Mouse (Mus musculus) granulocyte monocyte progenitor cell, adult 5-6 weeks (primary cell): ENCODE data around the gene Surf2. TPM values are rescaled to one million over a fixed set of nuclear protein-coding genes. Genes with fewer than 3 reads are reported as not detected.
A peak's percentile ranks its signal among the peaks of the same experiment; 100 is the strongest.

Experiments
- ATAC-seq: replicated peaks from 2 replicates; pipeline ENCODE4 v1.8.0; 2016; ENCODE audit warnings: mild to moderate bottlenecking, moderate TSS enrichment, inconsistent platforms; ENCODE audit not compliant: poor library complexity, severe bottlenecking
- total RNA-seq, 2 experiments: library from RNA; stranded (forward) in 1 of 2; stranded (reverse) in 1 of 2; fragments of 200-712, 200-1000 nt in 1 of 2; fragments of >200 nt in 1 of 2; fragmentation: Nextera tagmentation in 1 of 2; gene quantifications; 2 replicates each; pipeline ENCODE4 v1.2.3; 2014 to 2017

The Surf2 gene
- total RNA-seq, 2 experiments from 2014 or later = 48.8 to 77.2 TPM

- ATAC-seq = no peak
Measured at GRCm38 (mm10) chr2:26913416-26914147, 2.6 kb upstream of the Surf2 start.

- ATAC-seq = no peak
Measured at GRCm38 (mm10) chr2:26914148-26914941, 1.8 kb upstream of the Surf2 start.

GRCm38 (mm10) chr2:26916738-26917137, 571 bp downstream of the Surf2 start:
- peak; percentile 8 for ATAC-seq

- no peak for ATAC-seq
Measured at GRCm38 (mm10) chr2:26919684-26920083, 3.5 kb downstream of the Surf2 start.

- ATAC-seq = no peak
Measured at GRCm38 (mm10) chr2:26920190-26920855, 4.2 kb downstream of the Surf2 start.

GRCm38 (mm10) chr2:26921784-26922183, 5.6 kb downstream of the Surf2 start:
- ATAC-seq = no peak

- ATAC-seq = no peak
Measured at GRCm38 (mm10) chr2:26927745-26928476, 11.7 kb downstream of the Surf2 start.

GRCm38 (mm10) chr2:26930390-26930789, 14.2 kb downstream of the Surf2 start:
- peak; percentile 20 for ATAC-seq

GRCm38 (mm10) chr2:26932473-26933303, 16.5 kb downstream of the Surf2 start:
- ATAC-seq = no peak

GRCm38 (mm10) chr2:26933304-26934055, 17.3 kb downstream of the Surf2 start, which contains the start of the genes Surf4 and Stkld1:
Surf4 (minus strand) TSS chr2:26933928.
Stkld1 (plus strand) TSS chr2:26934047.
- ATAC-seq = peak; percentile 87

- ATAC-seq = no peak
Measured at GRCm38 (mm10) chr2:26935286-26935685, 19.1 kb downstream of the Surf2 start.

GRCm38 (mm10) chr2:26936425-26936824, 20.3 kb downstream of the Surf2 start:
- ATAC-seq = no peak

- peak; percentile 98 for ATAC-seq
Measured at GRCm38 (mm10) chr2:26941539-26941938, 25.4 kb downstream of the Surf2 start.

GRCm38 (mm10) chr2:26943253-26943652, 27.1 kb downstream of the Surf2 start:
- no peak for ATAC-seq

GRCm38 (mm10) chr2:26950411-26950810, 34.2 kb downstream of the Surf2 start:
- ATAC-seq = no peak

- ATAC-seq = no peak
Measured at GRCm38 (mm10) chr2:26951346-26951905, 35.3 kb downstream of the Surf2 start.

- no peak for ATAC-seq
Measured at GRCm38 (mm10) chr2:26952193-26952592, 36.0 kb downstream of the Surf2 start.

- no peak for ATAC-seq
Measured at GRCm38 (mm10) chr2:26952866-26953265, 36.7 kb downstream of the Surf2 start.
